Mouse (Mus musculus) embryonic facial prominence, embryonic 15.5 days (tissue): ENCODE results near the gene Rab3il1. TPM values are rescaled to one million over a fixed set of nuclear protein-coding genes. Genes with fewer than 3 reads are reported as not detected.
A peak's percentile ranks its signal among the peaks of the same experiment; 100 is the strongest.

Experiments used
- ATAC-seq: fragments of 200-750 bp; cut with Nextera tagmentation; 2 replicates; pipeline ENCODE4 v1.8.0; 2017; ENCODE audit warnings: low read depth, moderate TSS enrichment; ENCODE audit not compliant: insufficient number of reproducible peaks, low FRiP score, low TSS enrichment
- H3K27ac ChIP-seq: fragments of 300-500 bp; sonication (generic); replicated peaks from 2 replicates; pipeline ENCODE4 v1.5.1; 2015; ENCODE audit warnings: mild to moderate bottlenecking, inconsistent platforms
- H3K27me3 ChIP-seq: fragments of 300-500 bp; sonication (generic); 2 replicates; pipeline ENCODE4 v1.6.1; 2015; ENCODE audit warnings: inconsistent platforms
- H3K36me3 ChIP-seq: fragments of 300-500 bp; sonication (generic); 2 replicates; pipeline ENCODE4 v1.6.1; 2015; ENCODE audit warnings: mild to moderate bottlenecking, inconsistent platforms
- H3K4me1 ChIP-seq: fragments of 300-500 bp; sonication (generic); 2 replicates; pipeline ENCODE4 v1.6.1; 2015; ENCODE audit warnings: inconsistent platforms
- H3K4me2 ChIP-seq: fragments of 300-500 bp; sonication (generic); replicated peaks from 2 replicates; pipeline ENCODE4 v1.6.1; 2015; ENCODE audit warnings: mild to moderate bottlenecking, inconsistent platforms
- H3K4me3 ChIP-seq: fragments of 300-500 bp; sonication (generic); replicated peaks from 2 replicates; pipeline ENCODE4 v1.5.1; 2015; ENCODE audit warnings: mild to moderate bottlenecking, inconsistent platforms
- H3K9ac ChIP-seq: fragments of 300-500 bp; sonication (generic); 2 replicates; pipeline ENCODE4 v1.6.1; 2015; ENCODE audit warnings: inconsistent platforms
- H3K9me3 ChIP-seq: fragments of 300-500 bp; sonication (generic); replicated peaks from 2 replicates; pipeline ENCODE4 v1.6.1; 2016; ENCODE audit warnings: inconsistent platforms
- WGBS: fragments of 180-500 bp; shearing (Covaris S2); methylation state at CpG from one replicate; pipeline ENCODE4 v1.1.7; 2015; 5-methylcytosine and 5-hydroxymethylcytosine counted together
- polyA plus RNA-seq: library from polyadenylated mRNA; unstranded; fragments of >200 nt; fragmentation: Nextera tagmentation; extraction: Ambion mirVana; gene quantifications from 2 replicates; pipeline ENCODE4 v1.2.1, GENCODE M21; 2015

Gene Rab3il1
- polyA plus RNA-seq, 1 experiment from 2014 or later, result 46.1 TPM

GRCm38 (mm10) chr19:10034356-10034755 is 32.9 kb downstream of the Rab3il1 start:
- no peak overlapping the region for H3K4me3 ChIP-seq
- no peak overlapping the region for H3K4me2 ChIP-seq
- H3K27ac ChIP-seq, result no peak overlapping the region
- H3K27me3 ChIP-seq, result no peaks in the 10 kb centered on the region
- no peak for ATAC-seq
- H3K4me1 ChIP-seq, result peaks cover 19% of the 10 kb centered on the region
- H3K36me3 ChIP-seq, result 0 out of 2 replicates have a peak, but pooled peaks cover 10% of the 10 kb centered on the region
- no peak overlapping the region for H3K9ac ChIP-seq
- no peaks in the 10 kb centered on the region for H3K9me3 ChIP-seq
- WGBS, result 79% methylated on average over 5 of the region's 5 CpGs

GRCm38 (mm10) chr19:10034785-10035447 is 33.4 kb downstream of the Rab3il1 start:
- no peak overlapping the region for H3K4me2 ChIP-seq
- H3K27ac ChIP-seq, result no peak overlapping the region
- no peaks in the 10 kb centered on the region for H3K9me3 ChIP-seq
- peak; percentile 49; the same call in 1 of the 2 replicates for ATAC-seq
- H3K36me3 ChIP-seq, result 0 out of 2 replicates have a peak, but pooled peaks cover 8% of the 10 kb centered on the region
- H3K4me3 ChIP-seq, result no peak overlapping the region
- 41% methylated on average over 8 of the region's 8 CpGs for WGBS
- H3K4me1 ChIP-seq, result peaks cover 23% of the 10 kb centered on the region
- H3K27me3 ChIP-seq, result no peaks in the 10 kb centered on the region
- H3K9ac ChIP-seq, result no peak overlapping the region

- WGBS, result 70% methylated on average over 2 of the region's 2 CpGs
- H3K27ac ChIP-seq, result no peak overlapping the region
- H3K4me1 ChIP-seq, result peaks cover 40% of the 10 kb centered on the region
- ATAC-seq, result no peak
- no peaks in the 10 kb centered on the region for H3K9me3 ChIP-seq
- H3K4me3 ChIP-seq, result no peak overlapping the region
- H3K4me2 ChIP-seq, result no peak overlapping the region
- H3K36me3 ChIP-seq, result 0 out of 2 replicates have a peak, but pooled peaks cover 8% of the 10 kb centered on the region
- H3K9ac ChIP-seq, result no peak overlapping the region
- H3K27me3 ChIP-seq, result no peaks in the 10 kb centered on the region
Observed at GRCm38 (mm10) chr19:10037534-10037933, 36.1 kb downstream of the Rab3il1 start.

GRCm38 (mm10) chr19:10038364-10038763 is 36.9 kb downstream of the Rab3il1 start:
- WGBS, result 81% methylated on average over 3 of the region's 3 CpGs
- Histone ChIP-seq H3K36me3 (0 out of 2 replicates have a peak, but pooled peaks cover 8% of the 10 kb centered on the region), H3K9me3 (no peaks in the 10 kb centered on the region), H3K4me3 (no peak overlapping the region), H3K9ac (no peak overlapping the region), H3K27ac (peak overlapping the region; percentile 66), H3K27me3 (no peaks in the 10 kb centered on the region), H3K4me1 (peaks cover 44% of the 10 kb centered on the region), H3K4me2 (no peak overlapping the region)
- ATAC-seq, result no peak

GRCm38 (mm10) chr19:10038910-10039309 is 37.4 kb downstream of the Rab3il1 start:
- H3K9ac ChIP-seq, result no peak overlapping the region

GRCm38 (mm10) chr19:10039615-10040014 is 38.1 kb downstream of the Rab3il1 start:
- Histone ChIP-seq H3K27me3 (no peaks in the 10 kb centered on the region), H3K9ac (no peak overlapping the region), H3K4me3 (no peak overlapping the region), H3K27ac (no peak overlapping the region), H3K4me1 (peaks cover 43% of the 10 kb centered on the region), H3K4me2 (no peak overlapping the region), H3K36me3 (0 out of 2 replicates have a peak, but pooled peaks cover 7% of the 10 kb centered on the region), H3K9me3 (no peaks in the 10 kb centered on the region)
- no peak for ATAC-seq
- 90% methylated on average over 2 of the region's 2 CpGs for WGBS

More at GRCm38 (mm10) chr19:10038910-10039309, 37.4 kb downstream of the Rab3il1 start:
- H3K27me3 ChIP-seq, result no peaks in the 10 kb centered on the region
- H3K4me3 ChIP-seq, result no peak overlapping the region
- H3K27ac ChIP-seq, result peak overlapping the region; percentile 66
- no peaks in the 10 kb centered on the region for H3K9me3 ChIP-seq
- no peak overlapping the region for H3K4me2 ChIP-seq
- 0 out of 2 replicates have a peak, but pooled peaks cover 8% of the 10 kb centered on the region for H3K36me3 ChIP-seq
- ATAC-seq, result no peak
- WGBS, result 6% methylated on average over 3 of the region's 3 CpGs
- H3K4me1 ChIP-seq, result peaks cover 44% of the 10 kb centered on the region

- Histone ChIP-seq H3K4me1 (peaks cover 35% of the 10 kb centered on the region), H3K36me3 (no peaks in the 10 kb centered on the region), H3K27me3 (no peaks in the 10 kb centered on the region), H3K27ac (0 out of 2 replicates have a peak overlapping the region, but pooled peaks have one; percentile 69), H3K9me3 (no peaks in the 10 kb centered on the region), H3K4me2 (peak overlapping the region; percentile 97), H3K4me3 (peak overlapping the region; percentile 75), H3K9ac (peak overlapping the region; percentile 68)
- ATAC-seq, result no peak
- WGBS, result 10% methylated on average over 19 of the region's 20 CpGs
Observed at GRCm38 (mm10) chr19:10040866-10041387, 39.5 kb downstream of the Rab3il1 start.

GRCm38 (mm10) chr19:10041388-10042148 is 40.1 kb downstream of the Rab3il1 start, which contains the start of gene Fads3:
TSS of gene Fads3 (plus strand) at chr19:10041569.
- H3K4me2 ChIP-seq, result peak within 1 kb of the TSS; percentile 97
- H3K4me3 ChIP-seq, result peak within 1 kb of the TSS; percentile 75
- no peaks in the 10 kb centered on the region for H3K9me3 ChIP-seq
- WGBS, result under 1% methylated on average over 66 of the region's 69 CpGs
- H3K4me1 ChIP-seq, result peaks cover 38% of the 10 kb centered on the region
- peak within 1 kb of the TSS; percentile 69 for H3K27ac ChIP-seq
- H3K27me3 ChIP-seq, result no peaks in the 10 kb centered on the region
- no peaks in the 10 kb centered on the region for H3K36me3 ChIP-seq
- H3K9ac ChIP-seq, result peak within 1 kb of the TSS; percentile 68
- peak; percentile 88 for ATAC-seq

GRCm38 (mm10) chr19:10042232-10042631 is 40.8 kb downstream of the Rab3il1 start:
- peaks cover 39% of the 10 kb centered on the region for H3K4me1 ChIP-seq

GRCm38 (mm10) chr19:10042816-10043215 is 41.3 kb downstream of the Rab3il1 start:
- no peak for ATAC-seq
- WGBS, result 85% methylated on average over 4 of the region's 4 CpGs
- H3K4me2 ChIP-seq, result peak overlapping the region; percentile 97
- H3K9me3 ChIP-seq, result no peaks in the 10 kb centered on the region
- H3K4me1 ChIP-seq, result peaks cover 39% of the 10 kb centered on the region
- no peak overlapping the region for H3K27ac ChIP-seq
- no peak overlapping the region for H3K9ac ChIP-seq
- no peaks in the 10 kb centered on the region for H3K36me3 ChIP-seq
- no peaks in the 10 kb centered on the region for H3K27me3 ChIP-seq
- H3K4me3 ChIP-seq, result peak overlapping the region; percentile 75

More at GRCm38 (mm10) chr19:10042232-10042631, 40.8 kb downstream of the Rab3il1 start:
- no peaks in the 10 kb centered on the region for H3K9me3 ChIP-seq
- no peak for ATAC-seq
- no peaks in the 10 kb centered on the region for H3K36me3 ChIP-seq
- peak overlapping the region; percentile 75 for H3K4me3 ChIP-seq
- H3K9ac ChIP-seq, result peak overlapping the region; percentile 68
- H3K4me2 ChIP-seq, result peak overlapping the region; percentile 97
- no peak overlapping the region for H3K27ac ChIP-seq
- no peaks in the 10 kb centered on the region for H3K27me3 ChIP-seq
- 42% methylated on average over 6 of the region's 6 CpGs for WGBS

- H3K4me3 ChIP-seq, result no peak overlapping the region
- no peak overlapping the region for H3K27ac ChIP-seq
- ATAC-seq, result no peak
- no peaks in the 10 kb centered on the region for H3K27me3 ChIP-seq
- H3K36me3 ChIP-seq, result no peaks in the 10 kb centered on the region
- no peaks in the 10 kb centered on the region for H3K9me3 ChIP-seq
- no peak overlapping the region for H3K4me2 ChIP-seq
- H3K9ac ChIP-seq, result no peak overlapping the region
- H3K4me1 ChIP-seq, result peaks cover 36% of the 10 kb centered on the region
Observed at GRCm38 (mm10) chr19:10043643-10044042, 42.2 kb downstream of the Rab3il1 start.
